Mouse (Mus musculus): ENCODE results near the gene Ankrd16.

- TF ChIP-seq CHD1 (IDR thresholded peaks at IDR 0.05; ENCODE audit: low read depth, low read length) = 0 out of 2 replicates have a peak, but pooled peaks have one; percentile 18
- no peak; the same call in 1 of the 2 replicates for TF ChIP-seq POLR2AphosphoS2 (IDR thresholded peaks at IDR 0.05; ENCODE audit: low read depth, low read length)
- TF ChIP-seq CTCF (conservative IDR thresholded peaks at IDR 0.05 in 1 of 2, IDR thresholded peaks at IDR 0.05 in 1 of 2; ENCODE audit: low read depth in 2 of 2, low read length in 2 of 2) = no peak
- TF ChIP-seq NELFE (IDR thresholded peaks at IDR 0.05; ENCODE audit: low read depth, low read length) = peak; percentile 66
- TF ChIP-seq TBP (conservative IDR thresholded peaks at IDR 0.05; ENCODE audit: low read depth, low read length) = peak; percentile 74
These were observed at the start of gene Ankrd16, which contains the start of gene Fbh1 for GRCm38 (mm10) chr2:11777091-11778068.

Data from CH12.LX (cell line).